Mouse (Mus musculus): Measurements from ENCODE around the gene Afp. TPM values are rescaled to one million over a fixed set of nuclear protein-coding genes. Genes with fewer than 3 reads are reported as not detected.

The Afp gene
- polyA plus RNA-seq, 1 experiment = 2.0 TPM

DNA sequence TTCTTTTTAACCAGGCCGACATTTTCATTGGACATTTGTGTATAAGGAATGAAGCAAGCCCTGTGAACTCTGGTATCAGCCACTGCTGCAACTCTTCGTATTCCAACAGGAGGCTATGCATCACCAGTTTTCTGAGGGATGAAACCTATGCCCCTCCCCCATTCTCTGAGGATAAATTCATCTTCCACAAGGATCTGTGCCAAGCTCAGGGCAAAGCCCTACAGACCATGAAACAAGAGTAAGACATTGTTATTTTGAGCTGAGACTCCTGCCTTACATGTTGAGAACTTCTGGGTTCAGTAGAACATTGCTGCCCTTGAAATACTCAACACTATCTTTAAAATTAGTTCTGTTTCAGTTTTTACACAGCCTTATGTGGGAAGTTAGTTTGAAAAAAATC, 16.0 kb downstream of the Afp start:
- no peaks in the 10 kb centered on the region for H3K36me3 ChIP-seq (ENCODE audit: control insufficient read depth, insufficient read depth, low read length)
- WGBS = 80% methylated on average over 2 of the region's 2 CpGs
- TF ChIP-seq POLR2A (IDR thresholded peaks at IDR 0.05; ENCODE audit: low read depth, low read length) (no peak), CTCF (IDR thresholded peaks at IDR 0.05; ENCODE audit: extremely low read depth, insufficient read length, insufficient replicate concordance, low read depth, low read length) (no peak)
- no peak overlapping the region for H3K4me3 ChIP-seq (ENCODE audit: low read depth, low read length)
- H3K4me1 ChIP-seq (ENCODE audit: control insufficient read depth, insufficient read depth, insufficient read length, low read length) = no peaks in the 10 kb centered on the region
- H3K27ac ChIP-seq (ENCODE audit: insufficient read depth, low read depth, low read length) = no peak overlapping the region
- no peaks in the 10 kb centered on the region for H3K27me3 ChIP-seq (ENCODE audit: control insufficient read depth, insufficient read depth, low read length)

DNA sequence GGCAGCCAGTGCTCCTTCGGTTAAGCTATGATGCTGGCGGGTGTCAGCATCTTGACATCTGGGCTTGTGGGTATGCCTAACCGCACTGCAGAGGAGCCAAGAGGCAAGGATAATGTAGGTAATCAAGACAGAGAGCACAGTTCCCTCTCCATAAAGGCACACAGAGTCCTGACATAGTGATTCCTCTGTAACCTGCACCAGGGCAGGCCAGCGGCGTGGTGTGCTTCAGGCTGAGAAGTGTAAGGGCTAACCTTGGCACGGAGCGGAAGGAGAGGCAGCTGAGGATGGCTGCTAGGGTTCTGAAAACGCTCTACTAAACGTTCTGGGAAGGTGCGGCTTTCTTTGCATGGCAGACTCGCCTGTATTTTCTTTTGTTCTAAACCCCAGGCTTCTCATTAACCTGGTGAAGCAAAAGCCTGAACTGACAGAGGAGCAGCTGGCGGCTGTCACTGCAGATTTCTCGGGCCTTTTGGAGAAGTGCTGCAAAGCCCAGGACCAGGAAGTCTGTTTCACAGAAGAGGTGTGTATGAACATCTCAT, 16.9 kb downstream of the Afp start:
- WGBS = 68% methylated on average over 13 of the region's 13 CpGs
- Histone ChIP-seq H3K4me1 (ENCODE audit: control insufficient read depth, insufficient read depth, insufficient read length, low read length) (no peaks in the 10 kb centered on the region), H3K36me3 (ENCODE audit: control insufficient read depth, insufficient read depth, low read length) (no peaks in the 10 kb centered on the region), H3K27ac (ENCODE audit: insufficient read depth, low read depth, low read length) (no peak overlapping the region), H3K4me3 (ENCODE audit: low read depth, low read length) (no peak overlapping the region), H3K27me3 (ENCODE audit: control insufficient read depth, insufficient read depth, low read length) (no peaks in the 10 kb centered on the region)
- TF ChIP-seq CTCF (IDR thresholded peaks at IDR 0.05; ENCODE audit: extremely low read depth, insufficient read length, insufficient replicate concordance, low read depth, low read length) = no peak
- TF ChIP-seq POLR2A (IDR thresholded peaks at IDR 0.05; ENCODE audit: low read depth, low read length) = no peak

DNA sequence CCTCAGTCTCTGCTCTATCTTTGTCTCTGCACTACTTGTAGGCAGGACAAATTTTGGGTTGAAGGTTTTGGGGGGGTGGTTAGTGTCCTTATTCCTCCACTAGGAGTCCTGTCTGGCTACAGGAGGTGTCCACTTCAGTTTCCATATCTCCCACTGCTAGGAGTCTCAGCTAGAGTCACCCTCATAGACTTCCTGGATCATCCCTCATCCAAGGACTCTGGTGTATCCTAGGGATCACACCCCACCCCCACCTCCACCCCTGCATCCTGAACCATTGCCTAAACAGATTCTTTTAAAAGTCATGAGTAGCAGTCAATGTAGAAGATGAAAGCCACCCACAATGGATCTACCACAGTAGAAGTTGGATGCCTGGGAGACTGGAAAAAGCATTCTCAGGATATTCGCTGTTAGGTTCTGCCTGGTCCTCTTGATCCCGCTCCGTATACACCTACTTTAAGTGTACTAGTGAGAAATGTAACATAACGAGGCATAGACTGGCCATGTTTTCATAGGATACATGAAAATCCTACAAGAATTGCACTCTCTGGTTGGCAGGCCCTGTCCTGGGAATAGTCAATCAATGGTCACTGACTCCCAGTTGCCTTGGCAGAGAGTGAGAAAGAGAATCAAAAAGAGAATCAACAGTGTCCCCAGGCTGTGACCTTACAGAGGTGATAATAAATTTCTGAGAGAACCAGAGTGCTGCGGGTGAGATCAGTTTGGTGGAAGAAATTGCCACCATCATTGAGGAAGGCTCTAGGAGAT, 19.5 kb downstream of the Afp start:
- no peak overlapping the region for H3K4me3 ChIP-seq (ENCODE audit: low read depth, low read length)
- no peak for TF ChIP-seq CTCF (IDR thresholded peaks at IDR 0.05; ENCODE audit: extremely low read depth, insufficient read length, insufficient replicate concordance, low read depth, low read length)
- no peak for TF ChIP-seq POLR2A (IDR thresholded peaks at IDR 0.05; ENCODE audit: low read depth, low read length)
- H3K27me3 ChIP-seq (ENCODE audit: control insufficient read depth, insufficient read depth, low read length) = no peaks in the 10 kb centered on the region
- no peaks in the 10 kb centered on the region for H3K4me1 ChIP-seq (ENCODE audit: control insufficient read depth, insufficient read depth, insufficient read length, low read length)
- 96% methylated on average over 5 of the region's 5 CpGs for WGBS
- no peaks in the 10 kb centered on the region for H3K36me3 ChIP-seq (ENCODE audit: control insufficient read depth, insufficient read depth, low read length)
- no peak overlapping the region for H3K27ac ChIP-seq (ENCODE audit: insufficient read depth, low read depth, low read length)

DNA sequence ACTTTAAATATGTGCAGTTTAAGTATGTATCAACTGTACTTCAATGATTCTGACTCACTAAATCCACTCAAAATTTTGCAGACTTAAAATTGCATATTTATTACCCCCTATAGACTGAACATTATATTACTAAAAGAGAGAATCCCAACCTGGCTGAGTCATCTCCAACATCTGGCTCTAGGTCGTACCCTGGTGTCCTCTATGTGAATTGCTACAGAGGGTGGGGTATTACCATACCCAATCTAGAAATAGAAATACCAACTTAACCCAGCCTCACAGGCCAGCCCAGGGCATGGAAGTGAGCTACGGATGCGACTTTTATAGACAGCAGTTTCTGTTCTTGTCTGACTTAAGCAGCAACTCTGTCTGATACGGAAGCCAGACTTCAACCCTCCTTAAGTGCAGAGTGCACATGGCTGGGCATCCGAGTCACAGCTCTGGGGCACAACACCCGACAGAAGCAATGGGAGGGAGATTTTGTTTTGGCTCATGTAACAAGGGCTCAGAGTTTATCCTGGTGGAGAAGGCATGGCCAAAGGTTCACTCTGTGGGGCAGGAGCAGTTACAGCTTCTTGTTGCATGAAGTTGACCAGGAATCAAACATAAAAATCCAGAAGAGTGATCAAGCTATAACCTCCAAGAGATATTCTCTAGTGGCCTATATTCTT, 21.9 kb downstream of the Afp start:
- TF ChIP-seq POLR2A (IDR thresholded peaks at IDR 0.05; ENCODE audit: low read depth, low read length) (no peak), CTCF (IDR thresholded peaks at IDR 0.05; ENCODE audit: extremely low read depth, insufficient read length, insufficient replicate concordance, low read depth, low read length) (no peak)
- no peaks in the 10 kb centered on the region for H3K4me1 ChIP-seq (ENCODE audit: control insufficient read depth, insufficient read depth, insufficient read length, low read length)
- 71% methylated on average over 6 of the region's 6 CpGs for WGBS
- no peak overlapping the region for H3K27ac ChIP-seq (ENCODE audit: insufficient read depth, low read depth, low read length)
- no peak overlapping the region for H3K4me3 ChIP-seq (ENCODE audit: low read depth, low read length)
- H3K36me3 ChIP-seq (ENCODE audit: control insufficient read depth, insufficient read depth, low read length) = no peaks in the 10 kb centered on the region
- no peaks in the 10 kb centered on the region for H3K27me3 ChIP-seq (ENCODE audit: control insufficient read depth, insufficient read depth, low read length)

DNA sequence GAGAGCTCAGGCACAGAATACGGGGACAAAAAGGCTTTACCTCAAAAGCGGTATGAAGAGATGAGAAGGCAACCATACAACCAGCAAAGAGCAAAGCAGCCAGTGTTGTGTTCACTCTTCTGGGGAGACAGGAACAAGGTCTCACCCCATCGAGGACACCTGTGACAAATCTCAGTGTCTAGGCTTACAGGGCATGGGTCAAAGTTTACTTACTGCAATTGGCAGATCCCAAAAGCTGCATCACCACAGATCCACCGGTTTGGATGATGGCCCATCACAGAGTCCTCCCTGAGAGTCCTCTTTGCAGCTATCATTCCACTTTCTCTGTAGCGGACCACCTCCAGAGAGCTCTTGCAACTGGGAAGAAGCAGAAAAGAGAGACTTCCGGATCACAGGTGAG, 25.0 kb downstream of the Afp start:
- TF ChIP-seq CTCF (IDR thresholded peaks at IDR 0.05; ENCODE audit: extremely low read depth, insufficient read length, insufficient replicate concordance, low read depth, low read length) = no peak
- TF ChIP-seq POLR2A (IDR thresholded peaks at IDR 0.05; ENCODE audit: low read depth, low read length) = no peak
- Histone ChIP-seq H3K4me1 (ENCODE audit: control insufficient read depth, insufficient read depth, insufficient read length, low read length) (peaks cover 3% of the 10 kb centered on the region; the same call in 1 of the 2 replicates), H3K36me3 (ENCODE audit: control insufficient read depth, insufficient read depth, low read length) (no peaks in the 10 kb centered on the region), H3K4me3 (ENCODE audit: low read depth, low read length) (no peak overlapping the region), H3K27ac (ENCODE audit: insufficient read depth, low read depth, low read length) (no peak overlapping the region), H3K27me3 (ENCODE audit: control insufficient read depth, insufficient read depth, low read length) (no peaks in the 10 kb centered on the region)
- WGBS = 70% methylated on average over 6 of the region's 6 CpGs

DNA sequence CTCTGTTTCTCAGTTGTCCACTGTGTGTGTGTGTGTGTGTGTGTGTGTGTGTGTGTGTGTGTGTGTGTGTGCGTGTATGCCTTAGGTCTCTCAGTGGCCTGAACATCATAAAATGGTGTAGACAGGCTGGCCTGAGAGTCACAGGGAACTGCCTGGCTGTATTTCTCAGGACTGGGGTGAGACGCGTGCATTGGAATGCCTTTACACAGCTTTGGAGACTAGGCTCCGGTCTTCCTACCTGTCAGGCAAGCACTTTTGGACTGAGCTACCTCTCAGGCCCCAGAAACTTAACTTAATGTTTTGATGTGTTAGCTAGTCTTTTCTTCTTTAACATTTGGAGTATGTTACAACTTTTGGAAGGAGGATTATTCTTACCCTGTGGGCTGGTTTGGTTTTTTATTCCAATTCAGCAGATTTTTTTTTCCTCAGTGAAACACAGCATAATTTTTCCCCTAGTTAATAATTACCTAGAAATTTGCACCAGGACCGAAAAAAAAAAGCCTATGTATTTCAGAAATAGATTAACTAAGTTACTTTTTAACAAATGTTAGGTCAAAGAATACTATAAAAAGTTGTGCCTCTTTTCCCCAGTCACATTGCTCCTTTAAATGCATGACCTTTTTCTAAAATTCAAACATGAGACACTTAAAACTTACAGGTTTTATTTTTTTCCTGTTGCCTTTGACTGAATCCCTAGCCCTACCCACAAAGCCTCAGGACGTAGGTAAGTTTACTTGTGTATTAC, 28.0 kb downstream of the Afp start, which contains the start of gene Afm:
Gene Afm (plus strand): TSS at position 577 of the 745 bp plus-strand sequence.
- Histone ChIP-seq H3K36me3 (ENCODE audit: control insufficient read depth, insufficient read depth, low read length) (no peaks in the 10 kb centered on the region), H3K4me1 (ENCODE audit: control insufficient read depth, insufficient read depth, insufficient read length, low read length) (peaks cover 3% of the 10 kb centered on the region; the same call in 1 of the 2 replicates), H3K27ac (ENCODE audit: insufficient read depth, low read depth, low read length) (no peak within 1 kb of the TSS), H3K4me3 (ENCODE audit: low read depth, low read length) (no peak within 1 kb of the TSS), H3K27me3 (ENCODE audit: control insufficient read depth, insufficient read depth, low read length) (no peaks in the 10 kb centered on the region)
- WGBS = 29% methylated on average over 6 of the region's 6 CpGs
- TF ChIP-seq POLR2A (IDR thresholded peaks at IDR 0.05; ENCODE audit: low read depth, low read length) = no peak
- TF ChIP-seq CTCF (IDR thresholded peaks at IDR 0.05; ENCODE audit: extremely low read depth, insufficient read length, insufficient replicate concordance, low read depth, low read length) = no peak

All from small intestine, adult 2 months (tissue).